Mouse (Mus musculus) kidney, adult 2 months (tissue): ENCODE measurements around the gene Grik5. TPM values are rescaled to one million over a fixed set of nuclear protein-coding genes. Genes with fewer than 3 reads are reported as not detected.
"Not testable (repeated sequence)": the region's sequence is repeated elsewhere in the genome, so short reads cannot be mapped to it uniquely, and the experiment has no call there.

Source experiments
- DNase-seq: peaks from one replicate; pipeline ENCODE4 v3.0.0; 2021
- H3K27ac ChIP-seq: fragments of 200-500 bp; 2 replicates; pipeline ENCODE4 v1.5.1; 2012; ENCODE audit warnings: low read depth, low read length, control low read depth, inconsistent platforms; ENCODE audit not compliant: insufficient read depth
- H3K27me3 ChIP-seq: fragments of 200-500 bp; replicated peaks from 2 replicates; pipeline ENCODE4 v1.6.1; 2012; ENCODE audit warnings: mild to moderate bottlenecking, moderate library complexity, low read length, inconsistent platforms; ENCODE audit not compliant: control insufficient read depth, insufficient read depth
- H3K36me3 ChIP-seq: fragments of 200-500 bp; 2 replicates; pipeline ENCODE4 v1.6.1; 2012; ENCODE audit warnings: mild to moderate bottlenecking, moderate library complexity, low read length, inconsistent platforms; ENCODE audit not compliant: control insufficient read depth, insufficient read depth
- H3K4me1 ChIP-seq: fragments of 200-500 bp; 2 replicates; pipeline ENCODE4 v1.6.1; 2011; ENCODE audit warnings: low read length; ENCODE audit not compliant: control insufficient read depth, insufficient read depth
- H3K4me3 ChIP-seq: fragments of 200-500 bp; 2 replicates; pipeline ENCODE4 v1.5.1; 2011; ENCODE audit warnings: mild to moderate bottlenecking, low read depth, low read length, control low read depth; ENCODE audit not compliant: insufficient read depth
- CTCF ChIP-seq: fragments of 200-500 bp; conservative IDR thresholded peaks from 2 replicates; pipeline ENCODE4 v1.5.1; 2011; ENCODE audit warnings: low read depth, mild to moderate bottlenecking, control low read depth, low read length, moderate library complexity, mixed read lengths; ENCODE audit not compliant: insufficient read depth, insufficient read length
- POLR2A ChIP-seq: fragments of 200-500 bp; IDR thresholded peaks from one replicate; pipeline ENCODE4 v1.6.1; 2011; ENCODE audit warnings: low read depth, low read length, control low read depth
- WGBS: fragments of 180-500 bp; shearing (Covaris S2); methylation state at CpG from one replicate; pipeline ENCODE4 v1.1.7; 2018; 5-methylcytosine and 5-hydroxymethylcytosine counted together
- polyA plus RNA-seq: library from polyadenylated mRNA; depleted of rRNA; stranded (reverse); fragments of >200 nt; gene quantifications from 2 replicates; pipeline ENCODE4 v1.2.3, GENCODE M21; 2012

Gene Grik5
- polyA plus RNA-seq, 1 experiment: 17.1 TPM

- DNase-seq: no peak
- Histone ChIP-seq H3K4me3 (no peak overlapping the region), H3K27ac (no peak overlapping the region), H3K36me3 (no peaks in the 10 kb centered on the region), H3K4me1 (no peaks in the 10 kb centered on the region), H3K27me3 (no peaks in the 10 kb centered on the region)
- TF ChIP-seq CTCF (no peak; the same call in 1 of the 2 replicates), POLR2A (no peak)
- 84% methylated on average over 3 of the region's 3 CpGs for WGBS
Observed at GRCm38 (mm10) chr7:25052587-25052986, 19.6 kb downstream of the Grik5 start.

- H3K27me3 ChIP-seq: no peaks in the 10 kb centered on the region
- no peaks in the 10 kb centered on the region for H3K4me1 ChIP-seq
- H3K36me3 ChIP-seq: no peaks in the 10 kb centered on the region
- DNase-seq: no peak
- WGBS: 75% methylated on average over 16 of the region's 16 CpGs
- TF ChIP-seq CTCF (no peak), POLR2A (no peak)
- no peak overlapping the region for H3K27ac ChIP-seq
- no peak overlapping the region for H3K4me3 ChIP-seq
Observed at GRCm38 (mm10) chr7:25049295-25049930, 22.7 kb downstream of the Grik5 start.

DNA sequence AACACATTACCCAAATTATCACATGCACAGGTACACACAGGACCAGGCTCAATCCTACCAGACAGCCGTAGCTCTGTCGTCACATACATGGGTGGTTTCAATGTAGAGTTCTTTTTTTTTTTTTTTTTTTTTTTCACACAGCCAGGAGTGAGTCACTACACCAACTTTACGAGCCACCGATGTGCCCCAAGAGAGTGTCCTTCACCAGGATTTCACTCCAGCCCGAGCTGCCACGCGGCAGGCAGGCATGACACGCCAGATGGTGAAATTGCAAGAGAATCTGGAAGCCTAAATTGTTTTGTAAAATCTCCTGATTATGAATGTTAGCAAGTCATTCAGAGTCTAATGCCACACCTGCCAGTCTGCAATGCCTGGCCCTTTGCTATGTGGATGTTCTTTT lies 24.8 kb downstream of the Grik5 start:
- WGBS: 90% methylated on average over 8 of the region's 8 CpGs

GRCm38 (mm10) chr7:25044599-25044998 lies 27.5 kb downstream of the Grik5 start:
- H3K4me3 ChIP-seq, DNase-seq, H3K27me3 ChIP-seq, H3K4me1 ChIP-seq, H3K36me3 ChIP-seq, H3K27ac ChIP-seq: not testable (repeated sequence)
- 92% methylated on average over 7 of the region's 7 CpGs for WGBS

More for the DNA sequence above, 24.8 kb downstream of the Grik5 start:
- H3K27ac ChIP-seq: no peak overlapping the region
- H3K36me3 ChIP-seq: no peaks in the 10 kb centered on the region
- no peak for TF ChIP-seq POLR2A
- TF ChIP-seq CTCF: no peak
- H3K4me1 ChIP-seq: no peaks in the 10 kb centered on the region
- no peaks in the 10 kb centered on the region for H3K27me3 ChIP-seq
- no peak for DNase-seq
- no peak overlapping the region for H3K4me3 ChIP-seq

DNA sequence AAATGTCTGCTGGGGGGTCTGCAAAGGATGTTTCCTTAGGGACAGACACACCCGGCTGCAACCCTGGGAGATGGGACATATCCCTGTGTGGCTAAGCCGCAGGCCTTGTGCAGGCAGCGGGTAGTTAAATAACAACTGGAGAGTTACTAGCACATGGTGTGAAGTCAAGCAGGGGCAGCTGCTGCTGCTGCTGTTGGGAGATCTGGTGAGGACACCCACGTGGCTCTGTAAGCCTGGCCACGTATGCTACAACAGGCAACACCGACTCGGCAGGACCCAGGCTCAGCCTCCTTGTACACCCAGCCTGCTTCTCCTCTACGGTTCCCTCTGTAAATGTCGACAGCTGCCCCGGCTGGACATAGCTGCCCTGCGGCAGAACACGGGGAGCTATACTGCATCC lies 30.2 kb downstream of the Grik5 start:
- Histone ChIP-seq H3K4me3 (no peak overlapping the region), H3K36me3 (no peaks in the 10 kb centered on the region), H3K27me3 (no peaks in the 10 kb centered on the region), H3K4me1 (no peaks in the 10 kb centered on the region), H3K27ac (no peak overlapping the region)
- WGBS: 92% methylated on average over 12 of the region's 12 CpGs
- DNase-seq: no peak
- TF ChIP-seq POLR2A: no peak

GRCm38 (mm10) chr7:25035916-25036315 lies 36.2 kb downstream of the Grik5 start:
- 52% methylated on average over 7 of the region's 7 CpGs for WGBS
- Histone ChIP-seq H3K27ac (no peak overlapping the region), H3K4me1 (no peaks in the 10 kb centered on the region), H3K36me3 (no peaks in the 10 kb centered on the region), H3K27me3 (no peaks in the 10 kb centered on the region), H3K4me3 (no peak overlapping the region)
- peak; percentile 81 for TF ChIP-seq CTCF
- no peak for TF ChIP-seq POLR2A
- peak; percentile 55 for DNase-seq

GRCm38 (mm10) chr7:25034796-25035195 lies 37.4 kb downstream of the Grik5 start:
- TF ChIP-seq CTCF (no peak), POLR2A (no peak)
- no peaks in the 10 kb centered on the region for H3K4me1 ChIP-seq
- WGBS: 90% methylated on average over 4 of the region's 4 CpGs
- H3K27ac ChIP-seq: no peak overlapping the region
- no peaks in the 10 kb centered on the region for H3K27me3 ChIP-seq
- no peaks in the 10 kb centered on the region for H3K36me3 ChIP-seq
- DNase-seq: no peak
- H3K4me3 ChIP-seq: no peak overlapping the region

- whole genome bisulfite sequencing: 90% methylated on average over 3 of the region's 3 CpGs
- no peak for TF ChIP-seq POLR2A
- TF ChIP-seq CTCF: no peak
- no peaks in the 10 kb centered on the region for H3K36me3 ChIP-seq
Observed at GRCm38 (mm10) chr7:25031528-25031927, 40.6 kb downstream of the Grik5 start.

More at GRCm38 (mm10) chr7:25031528-25031927, 40.6 kb downstream of the Grik5 start:
- Histone ChIP-seq H3K27me3 (no peaks in the 10 kb centered on the region), H3K4me3 (no peak overlapping the region), H3K27ac (no peak overlapping the region), H3K4me1 (no peaks in the 10 kb centered on the region)
- no peak for DNase-seq
